Mouse (Mus musculus): ENCODE results near the gene Qrfp. TPM values are rescaled to one million over a fixed set of nuclear protein-coding genes. Genes with fewer than 3 reads are reported as not detected.

Gene Qrfp
- not detected in 2 replicates for total RNA-seq (2021)
- long read RNA-seq = 0 reads

GRCm38 (mm10) chr2:31810444-31810843 lies at the start of gene Qrfp:
Qrfp (minus strand) TSS chr2:31810580.
- DNase-seq = no peak

- no peak for DNase-seq
These were observed 48.1 kb upstream of the Qrfp start for GRCm38 (mm10) chr2:31858500-31858899.

- DNase-seq = peak; percentile 58
These were observed 46.8 kb upstream of the Qrfp start for GRCm38 (mm10) chr2:31857180-31857579.

GRCm38 (mm10) chr2:31855991-31856390 lies 45.6 kb upstream of the Qrfp start:
- DNase-seq = no peak

- DNase-seq = peak; percentile 17
These were observed 39.8 kb upstream of the Qrfp start for GRCm38 (mm10) chr2:31850141-31850540.

GRCm38 (mm10) chr2:31847908-31848307 lies 37.5 kb upstream of the Qrfp start:
- DNase-seq = no peak

GRCm38 (mm10) chr2:31846692-31847660 lies 36.6 kb upstream of the Qrfp start:
- DNase-seq = no peak

- peak; percentile 21 for DNase-seq
These were observed 35.7 kb upstream of the Qrfp start, which contains the start of gene Fibcd1 for GRCm38 (mm10) chr2:31845896-31846691. Fibcd1 (minus strand) TSS chr2:31846005.

- DNase-seq = no peak
These were observed 35.1 kb upstream of the Qrfp start for GRCm38 (mm10) chr2:31845512-31845895.

GRCm38 (mm10) chr2:31844729-31845136 lies 34.4 kb upstream of the Qrfp start:
- no peak for DNase-seq

- DNase-seq = no peak
These were observed 28.5 kb upstream of the Qrfp start for GRCm38 (mm10) chr2:31838868-31839267.

- no peak for DNase-seq
These were observed 26.6 kb upstream of the Qrfp start for GRCm38 (mm10) chr2:31836985-31837384.

- no peak for DNase-seq
These were observed 25.7 kb upstream of the Qrfp start for GRCm38 (mm10) chr2:31836091-31836490.

GRCm38 (mm10) chr2:31828311-31828825 lies 18.0 kb upstream of the Qrfp start:
- no peak for DNase-seq

GRCm38 (mm10) chr2:31827877-31828276 lies 17.5 kb upstream of the Qrfp start:
- peak; percentile 70 for DNase-seq

- DNase-seq = no peak
These were observed 16.0 kb upstream of the Qrfp start for GRCm38 (mm10) chr2:31826094-31827085.

GRCm38 (mm10) chr2:31825469-31825911 lies 15.1 kb upstream of the Qrfp start:
- no peak for DNase-seq

- no peak for DNase-seq
These were observed 13.8 kb upstream of the Qrfp start for GRCm38 (mm10) chr2:31823933-31824730.

GRCm38 (mm10) chr2:31822524-31823371 lies 12.4 kb upstream of the Qrfp start:
- DNase-seq = no peak

Data from adrenal gland, postnatal 25 days (tissue).